Comparison of ENCODE assay signal across 9 mouse cellular contexts in the genomic region with DNA sequence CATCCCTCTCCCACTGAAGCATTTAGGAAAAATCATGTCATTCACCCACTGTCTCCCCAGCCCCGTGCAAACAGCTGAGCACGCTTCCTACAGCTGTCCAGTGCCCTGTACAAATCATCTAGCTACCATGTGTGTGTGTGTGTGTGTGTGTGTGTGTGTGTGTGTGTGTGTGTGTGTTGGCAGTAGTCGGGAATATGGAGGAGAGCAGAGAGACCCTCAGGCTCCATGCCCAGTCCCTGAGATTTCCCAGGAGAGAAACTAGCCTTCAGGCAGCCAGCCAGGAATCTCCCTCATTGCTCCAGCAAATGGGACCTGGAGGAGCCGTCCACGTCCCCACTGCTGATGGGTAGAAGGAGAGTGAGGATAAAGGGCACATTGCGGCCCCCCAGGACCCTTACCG.
DNase-seq lines count a peak whose midpoint lies in the region; ATAC-seq and TF ChIP-seq lines count a peak whose summit lies in the region.
"Had no signal": no experiment of that assay in that cellular context is flagged by ENCODE, and none has a peak within 500 bp of the region (broad histone marks: within the 10 kb centered on the region; RNA-seq: fewer than 3 reads in every experiment).

No protein-coding gene starts in this region.

- H3K27ac ChIP-seq in lung, embryonic 14.5 days (ENCODE audit: low read depth): no peak overlapping the region
- peak overlapping the region; percentile 87 for H3K27ac ChIP-seq in hindbrain, embryonic 11.5 days (ENCODE audit: low read depth, low read length)
- H3K27ac ChIP-seq in neural tube, embryonic 15.5 days (replicated peaks): peak overlapping the region; percentile 82
- no peak overlapping the region for H3K27ac ChIP-seq in thymus, adult 2 months (ENCODE audit: control insufficient read depth, insufficient read depth, low read length)
- no peak overlapping the region for H3K27ac ChIP-seq in intestine, embryonic 15.5 days
- H3K27ac ChIP-seq: liver, embryonic 14.5 days had no signal

- H3K9me3 ChIP-seq in lung, embryonic 14.5 days (ENCODE audit: low read depth, low read length): no peaks in the 10 kb centered on the region
- no peaks in the 10 kb centered on the region for H3K9me3 ChIP-seq in hindbrain, embryonic 11.5 days (ENCODE audit: control insufficient read depth, low read length)
- H3K9me3 ChIP-seq in neural tube, embryonic 15.5 days (replicated peaks): no peaks in the 10 kb centered on the region
- no peaks in the 10 kb centered on the region for H3K9me3 ChIP-seq in intestine, embryonic 15.5 days

- peak; percentile 52; the same call in 1 of the 2 replicates for ATAC-seq in lung, embryonic 14.5 days (ENCODE audit: insufficient read depth)
- peak; percentile 82 for ATAC-seq in hindbrain, embryonic 11.5 days (ENCODE audit: low FRiP score)
- ATAC-seq in neural tube, embryonic 15.5 days (ENCODE audit: low FRiP score): peak; percentile 83
- no peak; the same call in 1 of the 2 replicates for ATAC-seq in intestine, embryonic 15.5 days

- H3K4me3 ChIP-seq in lung, embryonic 14.5 days (ENCODE audit: low read depth, low read length): no peak overlapping the region
- no peak overlapping the region for H3K4me3 ChIP-seq in hindbrain, embryonic 11.5 days (ENCODE audit: low read depth, low read length)
- H3K4me3 ChIP-seq in neural tube, embryonic 15.5 days (replicated peaks): no peak overlapping the region
- no peak overlapping the region for H3K4me3 ChIP-seq in thymus, adult 2 months (ENCODE audit: control insufficient read depth, insufficient read depth, low read length)
- H3K4me3 ChIP-seq in intestine, embryonic 15.5 days (replicated peaks): no peak overlapping the region

- peaks cover 5% of the 10 kb centered on the region; the same call in 1 of the 2 replicates for H3K27me3 ChIP-seq in lung, embryonic 14.5 days (ENCODE audit: insufficient read depth, low read length)
- H3K27me3 ChIP-seq in hindbrain, embryonic 11.5 days (ENCODE audit: control insufficient read depth, insufficient read depth, low read length): no peaks in the 10 kb centered on the region
- no peaks in the 10 kb centered on the region for H3K27me3 ChIP-seq in neural tube, embryonic 15.5 days (replicated peaks)
- no peaks in the 10 kb centered on the region for H3K27me3 ChIP-seq in thymus, adult 2 months (ENCODE audit: control insufficient read depth, insufficient read depth, low read length)
- peaks cover under 1% of the 10 kb centered on the region for H3K27me3 ChIP-seq in intestine, embryonic 15.5 days (replicated peaks)

- no peak overlapping the region for H3K4me2 ChIP-seq in lung, embryonic 14.5 days
- H3K4me2 ChIP-seq in hindbrain, embryonic 11.5 days (replicated peaks; ENCODE audit: low read depth, low read length): peak overlapping the region; percentile 19; the same call in 1 of the 2 replicates
- peak overlapping the region; percentile 29; the same call in 1 of the 2 replicates for H3K4me2 ChIP-seq in neural tube, embryonic 15.5 days
- H3K4me2 ChIP-seq in intestine, embryonic 15.5 days (replicated peaks): no peak overlapping the region

- DNase-seq in embryo, embryonic 10.5 days (ENCODE audit: low spot score): peak; percentile 35
- no peak for DNase-seq in embryo, embryonic 9.5 days (ENCODE audit: extremely low spot score)
- DNase-seq in lung, embryonic 14.5 days: peak; percentile 63
- DNase-seq in lung, adult 18-20 months: no peak
- DNase-seq in hindbrain, embryonic 11.5 days (ENCODE audit: low spot score): peak; percentile 70
- DNase-seq in thymus, adult 2 months: no peak

- no peaks in the 10 kb centered on the region for H3K4me1 ChIP-seq in lung, embryonic 14.5 days (ENCODE audit: insufficient read depth)
- peaks cover 2% of the 10 kb centered on the region for H3K4me1 ChIP-seq in hindbrain, embryonic 11.5 days (replicated peaks; ENCODE audit: control insufficient read depth, insufficient read depth, low read length)
- peaks cover 32% of the 10 kb centered on the region for H3K4me1 ChIP-seq in neural tube, embryonic 15.5 days
- H3K4me1 ChIP-seq in thymus, adult 2 months (replicated peaks; ENCODE audit: control insufficient read depth, insufficient read depth, low read length): no peaks in the 10 kb centered on the region
- no peaks in the 10 kb centered on the region for H3K4me1 ChIP-seq in intestine, embryonic 15.5 days (replicated peaks)

- TF ChIP-seq POLR2A in thymus, adult 2 months (IDR thresholded peaks at IDR 0.05; ENCODE audit: control insufficient read depth, extremely low read depth, insufficient read depth, low read length, poor library complexity): no peak

- H3K9ac ChIP-seq in lung, embryonic 14.5 days: no peak overlapping the region
- no peak overlapping the region; the same call in 1 of the 2 replicates for H3K9ac ChIP-seq in hindbrain, embryonic 11.5 days (ENCODE audit: low read depth, low read length)
- no peak overlapping the region for H3K9ac ChIP-seq in neural tube, embryonic 15.5 days (replicated peaks)
- no peak overlapping the region for H3K9ac ChIP-seq in intestine, embryonic 15.5 days
- H3K9ac ChIP-seq: liver, embryonic 14.5 days had no signal

- no peak for TF ChIP-seq CTCF in lung, embryonic 14.5 days (IDR thresholded peaks at IDR 0.05; ENCODE audit: low read depth)
- TF ChIP-seq CTCF in thymus, adult 2 months (IDR thresholded peaks at IDR 0.05; ENCODE audit: borderline replicate concordance, control insufficient read depth, extremely low read depth, insufficient read depth, low read length, poor library complexity): no peak

- H3K36me3 ChIP-seq in lung, embryonic 14.5 days (ENCODE audit: insufficient read depth): no peaks in the 10 kb centered on the region
- no peaks in the 10 kb centered on the region for H3K36me3 ChIP-seq in hindbrain, embryonic 11.5 days (ENCODE audit: control insufficient read depth, insufficient read depth, low read length)
- H3K36me3 ChIP-seq in neural tube, embryonic 15.5 days: no peaks in the 10 kb centered on the region
- no peaks in the 10 kb centered on the region for H3K36me3 ChIP-seq in thymus, adult 2 months (ENCODE audit: control insufficient read depth, insufficient read depth, low read length)
- no peaks in the 10 kb centered on the region for H3K36me3 ChIP-seq in intestine, embryonic 15.5 days

- 19% methylated on average over 7 of the region's 7 CpGs for WGBS in lung, embryonic 14.5 days
- WGBS in hindbrain, embryonic 11.5 days: 12% methylated on average over 7 of the region's 7 CpGs
- WGBS in neural tube, embryonic 15.5 days: 7% methylated on average over 6 of the region's 7 CpGs
- 63% methylated on average over 7 of the region's 7 CpGs for WGBS in thymus, adult 2 months
- 25% methylated on average over 7 of the region's 7 CpGs for WGBS in intestine, embryonic 15.5 days

Comparison
In these comparisons a context has a peak if more than half of its experiments do, and no peak if none do; other contexts are left out.
1. DNase-seq: peak in embryo, embryonic 10.5 days (single experiment), lung, embryonic 14.5 days (single experiment) and hindbrain, embryonic 11.5 days (single experiment); none in embryo, embryonic 9.5 days (single experiment), lung, adult 18-20 months (0 of 2) and thymus, adult 2 months (single experiment).
2. H3K27ac ChIP-seq: peak in hindbrain, embryonic 11.5 days (single experiment) and neural tube, embryonic 15.5 days (single experiment); none in lung, embryonic 14.5 days (single experiment), thymus, adult 2 months (single experiment) and intestine, embryonic 15.5 days (single experiment).
3. H3K4me2 ChIP-seq: peak in hindbrain, embryonic 11.5 days (single experiment) and neural tube, embryonic 15.5 days (single experiment); none in lung, embryonic 14.5 days (single experiment) and intestine, embryonic 15.5 days (single experiment).